Mouse (Mus musculus) MEL (cell line): ENCODE data around the gene Micu1. TPM values are rescaled to one million over a fixed set of nuclear protein-coding genes. Genes with fewer than 3 reads are reported as not detected.

ENCODE experiments used
- DNase-seq: peaks from one replicate; pipeline ENCODE4 v3.0.0; 2011; ENCODE audit warnings: low read depth, low spot score
- H3K27ac ChIP-seq: 2 replicates; pipeline ENCODE4 v1.5.1; 2012; ENCODE audit warnings: low read depth, mild to moderate bottlenecking, control low read depth, low read length, moderate library complexity; ENCODE audit not compliant: control insufficient read depth
- H3K27me3 ChIP-seq, 2 experiments: fragments of 150-350 bp in 1 of 2; sonication (generic) in 1 of 2; 2 replicates each; pipeline ENCODE4 v1.6.1; 2012; ENCODE audit warnings: low read length in 2 of 2, mild to moderate bottlenecking in 2 of 2, improper control_type of control experiment in 1 of 2, moderate library complexity in 1 of 2; ENCODE audit not compliant: insufficient read depth in 2 of 2, control insufficient read depth in 1 of 2
- H3K36me3 ChIP-seq, 2 experiments: 2 replicates each; pipeline ENCODE4 v1.6.1; 2012 to 2014; ENCODE audit warnings: low read length in 2 of 2, improper control_type of control experiment in 1 of 2, inconsistent platforms in 1 of 2, mild to moderate bottlenecking in 1 of 2; ENCODE audit not compliant: insufficient read depth in 2 of 2, control insufficient read depth in 1 of 2
- H3K4me1 ChIP-seq, 2 experiments: fragments of 150-350 bp in 1 of 2; sonication (generic) in 1 of 2; 2 replicates each; pipeline ENCODE4 v1.6.1; 2012; ENCODE audit warnings: low read length in 2 of 2, improper control_type of control experiment in 1 of 2, mild to moderate bottlenecking in 1 of 2; ENCODE audit not compliant: insufficient read depth in 2 of 2, control insufficient read depth in 1 of 2
- H3K4me3 ChIP-seq, 2 experiments: fragments of 150-350 bp in 1 of 2; sonication (generic) in 1 of 2; 2 replicates each; pipeline ENCODE4 v1.5.1; 2012; ENCODE audit warnings: low read depth in 2 of 2, low read length in 2 of 2, mild to moderate bottlenecking in 2 of 2, moderate library complexity in 2 of 2, control low read depth in 1 of 2, improper control_type of control experiment in 1 of 2; ENCODE audit not compliant: control insufficient read depth in 1 of 2, insufficient read depth in 1 of 2
- H3K79me2 ChIP-seq: 2 replicates; pipeline ENCODE4 v1.6.1; 2012; ENCODE audit warnings: mild to moderate bottlenecking, low read length, moderate library complexity; ENCODE audit not compliant: control insufficient read depth, poor library complexity, insufficient read depth
- H3K9ac ChIP-seq: 2 replicates; pipeline ENCODE4 v1.6.1; 2012; ENCODE audit warnings: low read depth, mild to moderate bottlenecking, control low read depth, low read length, moderate library complexity; ENCODE audit not compliant: control insufficient read depth, poor library complexity, severe bottlenecking
- H3K9me3 ChIP-seq: fragments of 150-350 bp; sonication (generic); replicated peaks from 2 replicates; pipeline ENCODE4 v1.6.1; 2012; ENCODE audit warnings: mild to moderate bottlenecking, low read length, improper control_type of control experiment, moderate library complexity; ENCODE audit not compliant: insufficient read depth
- CHD2 ChIP-seq: IDR thresholded peaks from 2 replicates; pipeline ENCODE4 v1.6.1; 2011; ENCODE audit warnings: low read length, improper control_type of control experiment
- ELF1 ChIP-seq: IDR thresholded peaks from 2 replicates; pipeline ENCODE4 v1.6.1; 2014; ENCODE audit warnings: low read depth, mild to moderate bottlenecking, inconsistent platforms, low read length, improper control_type of control experiment, moderate library complexity
- GATA1 ChIP-seq: IDR thresholded peaks from 2 replicates; pipeline ENCODE4 v1.6.1; 2011; ENCODE audit warnings: low read depth, low read length, improper control_type of control experiment
- KAT2A ChIP-seq: conservative IDR thresholded peaks from 2 replicates; pipeline ENCODE4 v1.6.1; 2012; ENCODE audit warnings: low read depth, low read length, improper control_type of control experiment, inconsistent platforms
- MAFK ChIP-seq: IDR thresholded peaks from 2 replicates; pipeline ENCODE4 v1.6.1; 2011; ENCODE audit warnings: low read depth, mild to moderate bottlenecking, low read length, improper control_type of control experiment, borderline replicate concordance
- MAZ ChIP-seq: IDR thresholded peaks from 2 replicates; pipeline ENCODE4 v1.6.1; 2012; ENCODE audit warnings: low read depth, mild to moderate bottlenecking, inconsistent platforms, low read length, improper control_type of control experiment
- MEF2A ChIP-seq: IDR thresholded peaks from 2 replicates; pipeline ENCODE4 v1.6.1; 2014; ENCODE audit warnings: low read depth, mild to moderate bottlenecking, inconsistent platforms, low read length, improper control_type of control experiment; ENCODE audit not compliant: poor library complexity, insufficient replicate concordance, severe bottlenecking; ENCODE audit errors: extremely low read depth
- NRF1 ChIP-seq: IDR thresholded peaks from 2 replicates; pipeline ENCODE4 v1.6.1; 2014; ENCODE audit warnings: low read depth, mild to moderate bottlenecking, inconsistent platforms, low read length, improper control_type of control experiment, moderate library complexity; ENCODE audit not compliant: poor library complexity, insufficient read depth, severe bottlenecking
- POLR2A ChIP-seq, 2 experiments: IDR thresholded peaks; 2 replicates each; pipeline ENCODE4 v1.6.1; 2011 to 2012; ENCODE audit warnings: low read length in 2 of 2, mild to moderate bottlenecking in 2 of 2, control low read depth in 1 of 2, improper control_type of control experiment in 1 of 2, low read depth in 1 of 2, moderate library complexity in 1 of 2; ENCODE audit not compliant: control insufficient read depth in 1 of 2, insufficient read depth in 1 of 2, poor library complexity in 1 of 2
- POLR2AphosphoS2 ChIP-seq: IDR thresholded peaks from 2 replicates; pipeline ENCODE4 v1.6.1; 2011; ENCODE audit warnings: low read length, improper control_type of control experiment
- POLR2AphosphoS5 ChIP-seq: IDR thresholded peaks from 2 replicates; pipeline ENCODE4 v1.6.1; 2012; ENCODE audit warnings: low read depth, borderline replicate concordance, mild to moderate bottlenecking, inconsistent platforms, low read length, moderate library complexity, mixed read lengths
- RCOR1 ChIP-seq: IDR thresholded peaks from 2 replicates; pipeline ENCODE4 v1.6.1; 2012; ENCODE audit warnings: low read depth, mild to moderate bottlenecking, inconsistent platforms, low read length, improper control_type of control experiment
- TBP ChIP-seq: IDR thresholded peaks from 2 replicates; pipeline ENCODE4 v1.8.0; 2011; ENCODE audit warnings: low read depth, low read length, improper control_type of control experiment
- USF2 ChIP-seq, 2 experiments: IDR thresholded peaks; 2 replicates each; pipeline ENCODE4 v1.6.1; 2011 to 2012; ENCODE audit warnings: improper control_type of control experiment in 2 of 2, low read length in 2 of 2, borderline replicate concordance in 1 of 2, inconsistent platforms in 1 of 2, low read depth in 1 of 2, mild to moderate bottlenecking in 1 of 2; ENCODE audit not compliant: insufficient read depth in 1 of 2
- ZC3H11A ChIP-seq: IDR thresholded peaks from 2 replicates; pipeline ENCODE4 v1.6.1; 2012; ENCODE audit warnings: low read depth, mild to moderate bottlenecking, inconsistent platforms, low read length, improper control_type of control experiment
- ZNF384 ChIP-seq: IDR thresholded peaks from 2 replicates; pipeline ENCODE4 v1.6.1; 2012; ENCODE audit warnings: low read depth, mild to moderate bottlenecking, inconsistent platforms, low read length, improper control_type of control experiment
- polyA plus RNA-seq, 2 experiments: library from polyadenylated mRNA; stranded (reverse) in 1 of 2; unstranded in 1 of 2; fragments of >175 nt in 1 of 2; fragments of >200 nt in 1 of 2; gene quantifications; 2 replicates each; pipeline versions ENCODE4 v1.2.1 to v1.2.4; 2012; ENCODE audit warnings: low replicate concordance in 2 of 2, low read depth in 1 of 2; ENCODE audit not compliant: insufficient read length in 2 of 2, insufficient read depth in 1 of 2, missing spikeins in 1 of 2
- total RNA-seq: library from RNA; depleted of rRNA; stranded (reverse); fragments of 300-350 nt; gene quantifications from 2 replicates; pipeline ENCODE4 v1.2.3, GENCODE M21; 2012

The Micu1 gene
- total and polyA plus RNA-seq, 3 experiments, result 18.0 to 26.8 TPM; not detected in 1

- Histone ChIP-seq H3K4me3 (no peak overlapping the region), H3K9ac (no peak overlapping the region), H3K27me3 (no peaks in the 10 kb centered on the region), H3K36me3 (peaks cover 0 to 2% of the 10 kb centered on the region in 2 experiments; a peak in 2 of 4 replicates), H3K9me3 (no peaks in the 10 kb centered on the region), H3K4me1 (peaks cover 0 to 3% of the 10 kb centered on the region in 2 experiments; a peak in 1 of 4 replicates), H3K27ac (no peak overlapping the region), H3K79me2 (no peaks in the 10 kb centered on the region)
- TF ChIP-seq RCOR1 (no peak), TBP (no peak), NRF1 (no peak), MAZ (no peak), MEF2A (no peak), POLR2A (IDR thresholded peaks at IDR 0.05; ENCODE audit: control insufficient read depth in 1 of 2, insufficient read depth in 1 of 2, low read depth in 1 of 2, low read length in 2 of 2, poor library complexity in 1 of 2) (no peak), ZC3H11A (no peak), USF2 (IDR thresholded peaks at IDR 0.05; ENCODE audit: borderline replicate concordance in 1 of 2, insufficient read depth in 1 of 2, low read depth in 1 of 2, low read length in 2 of 2) (no peak), GATA1 (no peak), CHD2 (no peak), ELF1 (no peak), POLR2AphosphoS2 (no peak)
- DNase-seq, result no peak
Observed at GRCm38 (mm10) chr10:59809991-59810574, 107.8 kb downstream of the Micu1 start.

GRCm38 (mm10) chr10:59812939-59813338 lies 110.7 kb downstream of the Micu1 start:
- peaks cover 0 to 3% of the 10 kb centered on the region in 2 experiments; a peak in 1 of 4 replicates for H3K4me1 ChIP-seq
- no peaks in the 10 kb centered on the region for H3K9me3 ChIP-seq
- H3K79me2 ChIP-seq, result no peaks in the 10 kb centered on the region
- no peak overlapping the region for H3K27ac ChIP-seq
- peaks cover 0 to 2% of the 10 kb centered on the region in 2 experiments; a peak in 2 of 4 replicates for H3K36me3 ChIP-seq
- no peak for DNase-seq
- H3K4me3 ChIP-seq, result no peak overlapping the region
- TF ChIP-seq MAFK, result no peak
- no peak for TF ChIP-seq KAT2A
- TF ChIP-seq POLR2AphosphoS5, result no peak
- TF ChIP-seq ZNF384, result no peak
- no peaks in the 10 kb centered on the region for H3K27me3 ChIP-seq
- no peak overlapping the region for H3K9ac ChIP-seq
